Mouse (Mus musculus): Measurements from ENCODE around the gene Zfp456. TPM values are rescaled to one million over a fixed set of nuclear protein-coding genes. Genes with fewer than 3 reads are reported as not detected.
"Not testable (repeated sequence)": the region's sequence is repeated elsewhere in the genome, so short reads cannot be mapped to it uniquely, and the experiment has no call there.

The Zfp456 gene
- total RNA-seq (2021) = 1 to 10 TPM; 1.4 to 2.0 TPM
- long read RNA-seq, experiment 1, full-length matches to known transcripts = 1 of 5 reads
- long read RNA-seq, experiment 1, partial matches to known transcripts = 0 of 5 reads
- long read RNA-seq, experiment 1, other reads (novel, unspliced or antisense) = 4 of 5 reads
- long read RNA-seq, experiment 2, partial matches to known transcripts = 0 of 1 reads
- long read RNA-seq, experiment 2, other reads (novel, unspliced or antisense) = 1 of 1 reads

DNA sequence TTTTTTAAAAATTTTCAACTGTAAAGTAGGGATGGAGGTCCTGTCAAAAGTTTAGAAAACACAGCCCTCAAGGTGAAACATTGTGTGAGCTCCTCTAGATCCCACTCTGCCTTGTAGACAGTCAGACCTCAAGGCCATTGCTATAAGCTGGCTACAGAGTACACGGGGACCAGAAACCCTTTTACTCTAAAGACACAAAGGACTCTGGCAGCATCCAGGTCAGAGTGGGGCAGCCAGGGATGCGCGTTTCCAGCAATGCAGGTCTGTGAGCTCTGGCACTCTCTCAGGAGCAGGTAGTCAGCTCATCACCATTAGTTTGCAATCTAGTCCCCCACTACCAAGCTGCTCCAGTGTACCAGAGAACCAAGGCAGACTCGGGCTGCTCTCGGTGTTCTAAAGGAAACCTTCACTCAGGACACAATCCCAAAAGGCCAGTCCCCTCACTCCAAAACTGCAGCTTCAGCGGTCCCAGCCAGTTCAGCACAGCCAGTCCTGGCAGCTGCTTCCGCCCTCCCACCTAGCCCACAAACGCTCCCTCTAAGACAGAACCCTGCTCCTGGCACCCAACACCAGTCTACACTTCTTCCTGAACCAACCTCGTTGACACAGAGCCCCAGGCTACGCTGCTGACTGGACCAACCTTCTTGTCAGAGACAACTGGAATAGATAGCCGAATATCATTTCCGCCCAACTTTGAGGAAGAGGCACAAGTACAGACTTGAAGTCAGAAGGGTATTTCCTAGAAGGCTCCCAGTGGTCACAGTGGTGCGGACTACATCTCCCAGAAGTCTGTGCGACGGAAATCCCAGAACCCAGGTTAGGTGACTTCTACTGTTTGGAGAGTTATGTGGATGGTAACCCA, at the start of gene Zfp456, which contains the start of gene Gm28041:
TSS of gene Zfp456 (minus strand) at position 761 of the 862 bp plus-strand sequence.
TSS of gene Gm28041 (minus strand) at position 684 of the 862 bp plus-strand sequence.
- peak; percentile 63 to 66 for DNase-seq (ENCODE audit: low spot score in 2 of 2)

DNA sequence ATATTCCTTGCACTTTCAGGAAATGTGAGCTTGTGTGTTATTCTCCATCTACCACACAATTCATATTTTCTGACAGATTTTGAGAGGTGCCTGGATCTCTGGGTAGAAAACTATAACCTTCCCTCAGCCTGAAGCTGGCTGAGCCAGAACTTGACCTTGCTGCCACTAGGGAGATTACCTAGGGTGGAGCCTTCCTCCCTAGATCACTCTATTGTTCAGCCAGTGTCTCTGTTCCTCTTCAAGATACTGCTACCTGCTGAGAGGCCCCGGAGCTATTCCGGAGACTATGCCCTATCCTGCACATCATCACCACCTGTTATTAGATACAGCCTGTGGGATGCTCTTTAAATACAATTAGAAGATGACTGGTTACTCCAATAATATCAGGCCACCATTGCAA, 46.9 kb upstream of the Zfp456 start:
- not testable (repeated sequence) for DNase-seq (ENCODE audit: low spot score in 2 of 2)

DNA sequence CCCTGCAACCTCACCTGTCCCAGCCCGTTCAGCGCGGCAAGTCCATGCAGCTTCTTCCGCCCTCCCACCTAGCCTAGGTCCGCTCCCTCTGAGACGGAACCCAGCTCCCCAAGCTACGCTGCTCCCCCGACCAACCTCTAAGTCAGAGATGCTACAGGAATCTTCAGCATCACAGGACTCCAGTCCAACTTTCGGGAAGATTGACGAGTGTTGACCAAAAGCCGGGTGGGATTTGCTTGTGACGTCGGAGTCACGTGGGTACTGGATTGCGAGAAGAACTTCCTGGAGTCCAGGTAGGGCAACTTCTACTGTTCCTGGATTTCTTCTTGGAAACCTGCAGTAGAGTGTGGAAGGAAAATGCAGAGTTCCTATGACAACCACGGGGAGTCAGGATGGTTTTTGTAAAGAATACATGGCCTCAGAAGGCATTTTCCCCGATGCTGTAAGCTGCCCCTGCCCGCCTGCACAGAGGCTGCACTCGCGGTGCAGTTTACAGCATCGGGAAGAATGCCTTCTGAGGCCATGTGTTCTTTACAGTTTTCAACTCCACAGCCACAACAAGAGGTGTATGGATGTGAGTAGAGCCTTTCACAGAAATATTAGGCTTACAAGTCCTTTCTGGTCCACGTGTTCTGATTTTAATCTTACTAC, 45.7 kb upstream of the Zfp456 start, which contains the start of gene Zfp459:
TSS of gene Zfp459 (minus strand) at position 212 of the 651 bp plus-strand sequence.
- DNase-seq (ENCODE audit: low spot score in 2 of 2) = peak; percentile 50 to 51

DNA sequence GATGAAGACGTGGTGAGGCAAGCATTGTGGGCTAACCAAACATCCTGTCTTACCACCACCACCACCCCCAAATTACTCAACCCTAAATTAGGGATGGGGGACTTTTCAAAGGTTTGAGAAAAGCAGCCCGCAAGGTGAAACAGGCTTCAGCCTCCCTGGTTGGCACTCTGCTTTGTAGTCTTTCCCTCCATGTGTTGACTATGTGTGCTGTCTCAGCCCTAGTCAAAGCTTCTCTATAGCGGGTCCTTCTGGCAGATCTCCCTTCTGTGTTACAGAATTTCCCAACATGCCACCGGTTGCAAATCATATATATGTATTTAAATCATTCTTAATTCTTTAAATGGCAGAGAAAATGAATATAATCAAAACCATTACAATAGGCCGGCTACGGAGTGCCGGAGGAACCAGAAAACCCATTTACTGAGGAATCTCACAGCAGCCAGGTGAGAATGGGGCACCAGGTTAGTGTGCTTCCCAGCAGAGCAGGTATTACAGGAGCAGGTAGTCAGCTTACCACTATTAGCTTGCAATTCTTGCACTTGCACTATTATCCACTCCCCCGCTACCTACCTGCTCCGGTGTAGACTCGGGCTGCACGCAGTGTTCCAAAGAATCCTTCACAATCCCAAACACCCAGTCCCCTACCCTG, 45.1 kb upstream of the Zfp456 start:
- peak; percentile 4 to 5 for DNase-seq (ENCODE audit: low spot score in 2 of 2)

DNA sequence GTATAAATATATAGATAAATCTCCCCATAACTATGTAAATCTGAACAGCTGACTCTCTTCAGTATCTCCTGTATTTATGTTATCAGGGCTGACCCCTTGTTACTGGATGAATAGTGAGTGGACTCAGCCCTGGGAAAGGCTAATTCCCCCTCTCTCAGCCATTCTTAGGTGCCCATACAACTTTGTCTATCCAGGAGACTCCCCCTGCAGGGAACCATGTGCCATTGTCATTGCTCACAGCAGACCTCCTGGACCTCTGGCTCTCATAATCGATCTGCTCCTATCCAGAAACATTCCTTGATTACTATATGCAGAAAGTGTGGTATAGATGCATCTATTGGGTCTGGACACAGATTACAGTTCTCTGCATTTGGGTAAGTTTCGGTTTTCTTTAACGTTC, 41.2 kb upstream of the Zfp456 start:
- no peak for DNase-seq (ENCODE audit: low spot score in 2 of 2)

DNA sequence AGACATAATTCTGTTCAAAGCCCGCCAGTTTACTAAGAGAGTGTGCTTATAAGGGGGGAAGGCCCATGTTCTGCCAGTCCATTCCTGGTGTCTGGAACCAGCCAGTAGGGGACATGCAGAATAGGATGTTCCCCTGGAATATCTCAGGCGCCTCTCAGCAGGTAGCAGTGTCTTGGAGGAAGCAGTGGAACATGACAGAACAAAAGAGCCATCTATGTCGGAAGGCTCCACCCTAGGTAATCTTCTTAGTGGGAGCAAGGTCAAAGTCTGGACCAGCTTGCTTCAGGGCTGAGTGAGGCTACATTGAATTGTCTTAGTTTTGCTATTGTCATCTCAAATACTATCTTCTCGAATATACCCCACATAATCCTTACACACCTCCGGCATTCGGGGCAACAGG, 40.1 kb upstream of the Zfp456 start:
- no peak for DNase-seq (ENCODE audit: low spot score in 2 of 2)

DNA sequence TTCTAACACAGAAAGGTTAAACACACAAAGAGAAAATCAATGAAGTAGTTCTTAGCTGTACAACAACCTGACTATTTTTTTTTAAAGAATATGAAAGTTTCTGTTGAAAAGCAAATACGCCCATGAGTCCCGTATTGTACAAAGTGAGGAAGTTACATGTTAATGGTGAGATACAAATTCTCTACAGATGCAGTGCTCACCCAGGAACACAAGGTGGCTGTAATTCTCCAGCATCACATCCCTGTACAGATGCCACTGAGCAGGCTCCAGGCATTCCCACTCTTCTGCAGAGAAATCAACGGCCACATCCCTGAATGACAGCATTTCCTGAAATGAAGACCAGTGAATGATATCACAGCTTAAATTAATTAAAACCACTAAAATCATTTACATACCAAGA, 38.0 kb upstream of the Zfp456 start:
- not testable (repeated sequence) for DNase-seq (ENCODE audit: low spot score in 2 of 2)

DNA sequence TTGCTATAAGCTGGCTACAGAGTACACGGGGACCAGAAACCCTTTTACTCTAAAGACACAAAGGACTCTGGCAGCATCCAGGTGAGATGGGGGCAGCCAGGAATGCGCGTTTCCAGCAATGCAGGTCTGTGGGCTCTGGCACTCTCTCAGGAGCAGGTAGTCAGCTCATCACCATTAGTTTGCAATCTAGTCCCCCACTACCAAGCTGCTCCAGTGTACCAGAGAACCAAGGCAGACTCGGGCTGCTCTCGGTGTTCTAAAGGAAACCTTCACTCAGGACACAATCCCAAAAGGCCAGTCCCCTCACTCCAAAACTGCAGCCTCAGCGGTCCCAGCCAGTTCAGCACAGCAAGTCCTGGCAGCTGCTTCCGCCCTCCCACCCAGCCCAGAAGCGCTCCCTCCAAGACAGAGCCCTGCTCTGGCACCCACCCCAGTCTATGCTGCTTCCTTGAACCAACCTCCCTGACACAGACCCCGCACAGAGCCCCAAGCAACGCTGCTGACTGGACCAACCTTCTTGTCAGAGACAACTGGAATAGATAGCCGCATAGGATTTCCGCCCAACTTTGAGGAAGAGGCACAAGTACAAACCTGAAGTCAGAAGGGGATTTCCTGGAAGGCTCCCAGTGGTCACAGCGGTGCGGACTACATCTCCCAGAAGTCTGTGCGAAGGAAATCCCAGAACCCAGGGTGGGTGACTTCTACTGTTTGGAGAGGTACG, 23.7 kb upstream of the Zfp456 start, which contains the start of gene Zfp429:
TSS of gene Zfp429 (minus strand) at position 637 of the 721 bp plus-strand sequence.
- DNase-seq (ENCODE audit: low spot score in 2 of 2) = peak; percentile 67 to 71

DNA sequence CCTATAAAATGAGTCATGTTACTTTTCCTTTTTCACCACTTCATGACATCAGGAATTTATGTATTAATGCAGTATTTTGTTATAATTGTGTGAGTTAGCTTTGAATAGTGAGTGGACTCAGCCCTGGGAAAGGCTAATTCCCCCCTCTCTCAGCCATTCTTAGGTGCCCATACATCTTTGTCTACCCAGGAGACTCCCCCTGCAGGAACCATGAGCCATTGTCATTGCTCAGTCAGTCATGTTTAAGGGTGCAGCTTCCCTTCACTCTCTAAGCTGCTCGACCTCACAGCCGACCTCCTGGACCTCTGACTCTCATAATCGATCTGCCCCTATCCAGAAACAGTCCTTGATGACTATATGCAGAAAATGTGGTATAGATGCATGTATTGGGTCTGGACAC, 645 bp upstream of the Zfp456 start:
- DNase-seq (ENCODE audit: low spot score in 2 of 2) = not testable (repeated sequence)

DNA sequence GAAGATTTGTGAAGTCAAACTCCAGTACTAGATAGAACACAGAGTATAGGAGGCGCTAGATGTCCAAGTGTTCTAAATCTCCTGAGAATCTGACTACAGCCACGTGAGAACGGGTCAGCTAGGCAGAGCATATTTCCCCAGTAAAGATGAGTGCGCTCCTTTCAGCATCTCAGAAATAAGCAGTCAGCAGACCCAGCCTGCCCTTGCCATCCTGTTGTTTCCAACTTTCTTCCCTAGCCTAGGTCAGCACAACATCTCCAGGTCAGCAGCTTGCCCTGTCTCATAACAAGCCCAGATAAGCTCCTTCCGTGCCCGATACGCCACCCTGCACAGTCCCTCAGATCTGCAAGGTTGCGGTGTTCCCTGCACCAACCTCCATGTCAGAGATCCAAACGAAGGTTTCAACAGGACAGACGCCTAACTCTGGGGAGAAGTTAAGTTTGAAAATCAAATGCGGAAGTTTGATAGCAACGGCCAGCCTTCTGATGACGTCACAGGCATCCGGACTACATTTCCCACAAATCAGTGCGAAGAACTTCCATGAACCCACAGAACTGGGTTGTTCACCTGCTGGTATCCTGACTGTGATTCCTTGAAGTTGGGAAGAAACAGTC, 15.4 kb downstream of the Zfp456 start, which contains the start of the genes Gm28044 and Zfp953:
TSS of gene Gm28044 (minus strand) at position 406 of the 614 bp plus-strand sequence.
TSS of gene Zfp953 (minus strand) at position 475 of the 614 bp plus-strand sequence.
- peak; percentile 90 to 95 for DNase-seq (ENCODE audit: low spot score in 2 of 2)

DNA sequence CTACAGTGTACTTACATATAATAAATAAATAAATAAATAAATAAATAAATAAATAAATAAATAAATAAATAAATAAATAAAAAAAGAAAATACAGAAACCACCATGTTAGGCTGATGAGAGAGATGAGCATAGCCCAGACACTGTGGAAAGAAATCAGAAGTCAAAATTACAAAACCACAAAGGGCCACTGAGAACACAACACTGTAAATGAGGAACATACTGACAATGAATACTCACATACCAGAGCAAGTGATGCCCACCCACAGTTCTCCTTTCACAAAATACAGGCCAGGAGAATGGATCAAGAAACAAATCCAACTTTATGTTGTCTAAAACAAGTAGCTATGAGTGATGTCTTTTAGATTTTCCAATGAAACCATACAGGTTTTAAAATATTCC, 23.8 kb downstream of the Zfp456 start:
- DNase-seq (ENCODE audit: low spot score in 2 of 2) = no peak

DNA sequence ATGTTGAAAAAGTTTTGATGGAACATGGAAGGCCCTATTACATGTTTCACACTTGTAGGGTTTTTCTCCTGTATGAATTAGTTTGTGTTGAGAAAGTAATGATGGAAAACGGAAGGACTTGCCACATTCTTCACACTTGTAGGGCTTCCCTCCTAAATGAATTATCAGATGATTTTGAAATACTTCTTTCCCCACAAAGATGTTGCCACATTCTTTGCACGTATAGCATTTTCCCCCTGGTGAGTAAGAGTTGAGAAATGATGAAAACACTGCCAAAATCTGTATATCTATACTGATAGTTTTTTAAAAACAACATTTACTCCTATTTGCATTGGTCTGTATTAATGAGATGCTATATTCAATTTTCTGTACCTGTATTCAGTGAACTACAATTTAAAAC, 32.2 kb downstream of the Zfp456 start:
- no peak for DNase-seq (ENCODE audit: low spot score in 2 of 2)

DNA sequence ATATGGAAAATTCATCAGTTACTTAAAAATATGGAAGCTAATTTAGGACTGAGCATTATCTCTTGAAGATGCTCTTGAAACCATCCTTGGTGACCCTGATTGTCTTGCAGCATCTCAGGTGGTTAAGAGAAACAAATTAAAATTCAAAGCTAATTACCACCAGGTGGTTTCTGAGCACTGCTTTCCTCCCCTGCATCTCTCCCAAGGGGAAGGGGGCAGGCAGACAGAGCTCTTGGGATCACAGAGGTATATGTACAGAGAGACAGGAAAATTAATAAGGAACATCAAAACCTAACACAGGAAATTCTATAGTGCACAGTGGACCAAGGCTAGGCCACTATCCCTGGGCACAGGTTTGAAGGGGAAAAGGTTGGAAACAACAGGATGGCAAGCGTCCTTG, 42.7 kb downstream of the Zfp456 start:
- no peak for DNase-seq (ENCODE audit: low spot score in 2 of 2)

DNA sequence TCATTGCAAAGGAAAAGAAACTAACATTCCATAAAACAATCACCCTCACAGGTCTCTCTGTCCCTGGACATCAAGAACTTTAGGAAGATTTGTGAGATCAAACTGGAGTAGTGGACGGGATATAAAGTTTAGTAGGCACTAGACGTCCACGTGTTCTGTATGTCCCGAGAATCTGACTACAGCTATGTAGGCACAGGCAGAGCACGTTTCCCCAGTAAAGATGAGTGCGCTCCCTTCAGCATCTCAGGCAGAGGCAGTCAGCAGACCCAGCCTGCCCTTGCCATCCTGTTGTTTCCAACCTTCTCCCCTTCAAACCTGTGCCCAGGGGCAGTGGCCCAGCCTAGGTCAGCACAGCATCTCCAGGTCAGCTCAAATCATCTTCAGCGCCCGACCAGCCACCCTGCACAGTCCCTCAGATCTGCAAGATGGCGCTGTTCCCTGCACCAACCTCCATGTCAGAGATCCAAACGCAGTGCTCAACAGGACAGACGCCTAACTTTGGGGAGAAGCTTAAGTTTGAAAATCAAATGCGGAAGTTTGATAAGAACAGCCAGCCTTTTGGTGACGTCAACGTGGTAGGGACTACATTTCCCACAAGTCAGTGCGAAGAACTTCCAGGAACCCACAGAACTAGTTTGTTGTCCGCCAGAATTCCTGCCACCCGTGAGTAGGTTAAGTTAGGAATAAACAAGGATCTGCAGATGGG, 43.4 kb downstream of the Zfp456 start, which contains the start of gene Zfp595:
TSS of gene Zfp595 (minus strand) at position 552 of the 706 bp plus-strand sequence.
- peak; percentile 78 to 85 for DNase-seq (ENCODE audit: low spot score in 2 of 2)

Other genes starting within 250 kb of the Zfp456 start
- 1 to 10 TPM; 4.3 to 5.5 TPM for gene Rsl1, start 202.6 kb downstream of the Zfp456 start, total RNA-seq (2021)
- gene Zfp455, start 181.3 kb downstream of the Zfp456 start, total RNA-seq (2021) = 1 to 10 TPM; 3.1 to 4.5 TPM
- 10 to 100 TPM; 18.7 to 20.4 TPM for gene Zfp458, start 97.3 kb downstream of the Zfp456 start, total RNA-seq (2021)
- 1 to 10 TPM; 5.1 to 7.2 TPM for gene Zfp457, start 69.3 kb downstream of the Zfp456 start, total RNA-seq (2021)
- 1 to 10 TPM; 3.1 TPM for gene Zfp595, start 43.2 kb downstream of the Zfp456 start, total RNA-seq (2021)
- 1 to 10 TPM in 1 of 2 experiments, not detected in 1; 3.6 TPM for gene Gm28044, start 15.3 kb downstream of the Zfp456 start, total RNA-seq (2021)
- gene Zfp953, start 15.2 kb downstream of the Zfp456 start, total RNA-seq (2021) = under 1 TPM; 0.77 to 0.91 TPM
- gene Gm28041, start 77 bp downstream of the Zfp456 start, total RNA-seq (2021) = not detected
- 1 to 10 TPM; 2.6 to 3.5 TPM for gene Zfp429, start 24.0 kb upstream of the Zfp456 start, total RNA-seq (2021)
- gene Zfp459, start 45.6 kb upstream of the Zfp456 start, total RNA-seq (2021) = 1 to 10 TPM; 3.9 to 5.0 TPM
- gene Zfp874a, start 75.8 kb upstream of the Zfp456 start, total RNA-seq (2021) = 10 to 100 TPM; 12.1 to 12.8 TPM
- gene Zfp874b, start 108.4 kb upstream of the Zfp456 start, total RNA-seq (2021) = 10 to 100 TPM; 14.9 to 23.6 TPM
- 1 to 10 TPM; 9.7 to 9.9 TPM for gene Zfp58, start 124.7 kb upstream of the Zfp456 start, total RNA-seq (2021)
- 1 to 10 TPM in 1 of 2 experiments, not detected in 1; 1.6 TPM for gene Gm26965, start 150.3 kb upstream of the Zfp456 start, total RNA-seq (2021)
- 10 to 100 TPM; 21.3 to 21.4 TPM for gene Zfp87, start 150.4 kb upstream of the Zfp456 start, total RNA-seq (2021)
- 10 to 100 TPM; 10.2 to 10.3 TPM for gene Zfp748, start 178.0 kb upstream of the Zfp456 start, total RNA-seq (2021)
- gene Zfp729b, start 233.9 kb upstream of the Zfp456 start, total RNA-seq (2021) = 1 to 10 TPM; 7.5 to 8.5 TPM

All from left cerebral cortex, adult 18-20 months (tissue).